In genomic region chr19:4898972-4899371, GRCm38 (mm10) we compare ENCODE assay signal across 28 mouse cellular contexts. TPM values are rescaled to one million over a fixed set of nuclear protein-coding genes. Genes with fewer than 3 reads are reported as not detected.
"Had no signal": no experiment of that assay in that cellular context is flagged by ENCODE, and none has a peak within 500 bp of the region (broad histone marks: within the 10 kb centered on the region; RNA-seq: fewer than 3 reads in every experiment).

No protein-coding gene starts in this region.

- ATAC-seq: inflammation-experienced regulatory T-cells, adult 6 months; intestine, embryonic 16.5 days; liver, embryonic 12.5 days; midbrain, embryonic 13.5 days; midbrain, embryonic 16.5 days had no signal

- DNase-seq: kidney, adult 9 months; kidney, postnatal 25 days; layer of hippocampus, postnatal 36 days; liver; lung, adult 18-20 months; lung, postnatal 10 days; lung, postnatal 36 days; right cerebral cortex, adult 18-20 months; right cerebral cortex, postnatal 14 days; right cerebral cortex, postnatal 4 days; spleen, adult 18-20 months; thymus, adult 18-20 months; thymus, postnatal 4 days had no signal

- H3K27me3 ChIP-seq: limb, embryonic 12.5 days; liver, embryonic 15.5 days; lung, embryonic 15.5 days; midbrain, embryonic 13.5 days; neural tube, embryonic 12.5 days; neural tube, embryonic 15.5 days; stomach, embryonic 15.5 days had no signal

- H3K27ac ChIP-seq: left cerebral cortex, adult 2 months; limb, embryonic 12.5 days; liver, embryonic 12.5 days; liver, embryonic 15.5 days; lung, embryonic 15.5 days; midbrain, embryonic 10.5 days; midbrain, embryonic 13.5 days; neural tube, embryonic 12.5 days; neural tube, embryonic 15.5 days; stomach, embryonic 15.5 days had no signal

- H3K4me1 ChIP-seq: limb, embryonic 12.5 days; liver, embryonic 12.5 days; liver, embryonic 15.5 days; lung, embryonic 15.5 days; midbrain, embryonic 10.5 days; midbrain, embryonic 13.5 days; neural tube, embryonic 12.5 days; neural tube, embryonic 15.5 days; stomach, embryonic 15.5 days had no signal

- H3K9me3 ChIP-seq: limb, embryonic 12.5 days; liver, embryonic 12.5 days; liver, embryonic 15.5 days; lung, embryonic 15.5 days; megakaryocyte, embryonic 14.5 days; midbrain, embryonic 10.5 days; midbrain, embryonic 13.5 days; neural tube, embryonic 12.5 days; neural tube, embryonic 15.5 days; stomach, embryonic 15.5 days had no signal

- H3K4me2 ChIP-seq: limb, embryonic 12.5 days; liver, embryonic 12.5 days; liver, embryonic 15.5 days; lung, embryonic 15.5 days; midbrain, embryonic 13.5 days; neural tube, embryonic 12.5 days; neural tube, embryonic 15.5 days; stomach, embryonic 15.5 days had no signal

- H3K4me3 ChIP-seq: left cerebral cortex, adult 2 months; limb, embryonic 12.5 days; liver, embryonic 12.5 days; liver, embryonic 15.5 days; lung, embryonic 15.5 days; megakaryocyte, embryonic 14.5 days; midbrain, embryonic 10.5 days; midbrain, embryonic 13.5 days; neural tube, embryonic 12.5 days; neural tube, embryonic 15.5 days; stomach, embryonic 15.5 days had no signal

- H3K9ac ChIP-seq: limb, embryonic 12.5 days; liver, embryonic 12.5 days; liver, embryonic 15.5 days; lung, embryonic 15.5 days; midbrain, embryonic 13.5 days; neural tube, embryonic 12.5 days; neural tube, embryonic 15.5 days; stomach, embryonic 15.5 days had no signal

- H3K36me3 ChIP-seq: liver, embryonic 12.5 days; liver, embryonic 15.5 days; lung, embryonic 15.5 days; stomach, embryonic 15.5 days had no signal

RNA-seq across cellular contexts. Expression of gene Bbs1, which starts 7.5 kb away (rescaled TPM):
- total RNA-seq: monocyte, adult 5-6 weeks had no signal

RNA-seq across cellular contexts. Expression of gene Peli3, which starts 44.0 kb away (rescaled TPM):
- total RNA-seq: monocyte, adult 5-6 weeks had no signal
